Mouse (Mus musculus) right cerebral cortex, postnatal 14 days (tissue): ENCODE data around the gene Poldip2.
"Not testable (repeated sequence)": the region's sequence is repeated elsewhere in the genome, so short reads cannot be mapped to it uniquely, and the experiment has no call there.

Source experiments
- DNase-seq: peaks from one replicate; pipeline ENCODE4 v3.0.0; 2022

The Poldip2 gene

DNA sequence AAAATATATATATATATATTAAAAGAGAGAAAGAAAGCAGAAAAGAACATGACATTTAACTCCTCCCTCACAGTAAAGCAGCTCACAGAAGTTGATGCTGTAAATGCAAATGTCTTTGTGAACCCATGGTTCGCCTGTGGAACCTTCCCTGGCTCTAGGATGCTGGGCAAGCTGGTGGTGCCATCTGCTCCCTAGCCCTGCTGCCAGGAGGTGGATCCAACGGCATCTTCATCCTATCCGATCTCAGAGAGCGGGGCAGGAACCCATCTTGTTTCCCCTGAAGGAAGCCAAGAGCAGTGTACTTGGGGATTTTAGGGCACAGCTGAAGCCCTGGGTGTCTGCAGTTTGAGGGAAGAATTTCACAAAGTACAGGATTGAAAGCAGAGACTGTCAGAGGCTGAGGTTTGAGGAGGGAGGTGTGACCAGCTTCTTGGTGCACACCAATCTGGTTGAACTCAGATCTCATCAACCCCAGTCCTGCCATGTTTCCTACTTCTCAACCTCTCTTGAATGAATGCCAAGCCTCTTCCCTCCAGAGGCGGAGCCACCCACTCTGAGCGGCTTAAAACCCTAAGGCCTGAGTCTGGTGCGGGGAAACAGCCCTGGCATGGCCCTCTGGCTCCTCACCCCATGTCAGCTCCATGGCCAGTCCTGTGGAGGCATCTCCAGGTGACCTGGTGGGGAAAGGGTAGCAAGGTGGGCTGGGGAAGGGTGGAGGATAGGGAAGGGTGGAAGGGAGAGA is 8.9 kb upstream of the Poldip2 start, which contains the start of gene Sebox:
Gene Sebox (plus strand): TSS at position 539 of the 742 bp plus-strand sequence.
- DNase-seq, result no peak

DNA sequence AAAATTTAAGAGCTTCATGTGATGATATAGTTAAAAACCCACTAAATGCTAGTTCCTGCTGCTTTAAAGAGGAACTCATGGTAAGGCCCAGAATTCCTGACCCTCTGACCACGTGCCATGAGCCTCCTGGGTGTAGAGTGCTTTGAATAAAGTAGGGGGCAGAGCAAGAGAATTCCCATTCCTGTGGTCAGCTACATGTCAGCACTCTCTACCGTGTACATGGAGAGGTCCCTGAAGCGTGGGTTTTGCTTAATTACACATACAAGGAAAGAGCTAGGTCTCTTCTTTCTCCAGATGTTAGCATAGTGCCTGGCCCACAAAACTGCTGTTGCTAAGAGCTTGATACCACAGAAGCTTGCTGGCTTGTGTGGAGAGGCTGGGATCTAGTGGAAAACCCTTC is 6.6 kb upstream of the Poldip2 start:
- DNase-seq, result no peak

DNA sequence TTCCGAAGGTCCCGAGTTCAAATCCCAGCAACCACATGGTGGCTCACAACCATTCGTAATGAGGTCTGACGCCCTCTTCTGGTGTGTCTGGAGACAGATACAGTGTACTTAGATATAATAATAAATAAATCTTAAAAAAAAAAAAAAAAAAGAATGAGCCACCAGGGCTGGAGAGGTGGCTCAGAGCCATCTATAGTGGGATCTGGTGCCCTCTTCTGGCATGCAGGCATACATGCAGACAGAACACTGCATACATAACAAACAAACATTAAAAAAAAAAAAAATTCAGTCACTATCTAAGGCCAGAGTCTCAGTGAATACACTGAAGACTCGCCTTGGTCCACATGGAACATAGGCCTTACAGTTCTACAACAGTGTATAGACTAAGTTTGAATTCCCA is 2.8 kb upstream of the Poldip2 start:
- DNase-seq, result no peak

DNA sequence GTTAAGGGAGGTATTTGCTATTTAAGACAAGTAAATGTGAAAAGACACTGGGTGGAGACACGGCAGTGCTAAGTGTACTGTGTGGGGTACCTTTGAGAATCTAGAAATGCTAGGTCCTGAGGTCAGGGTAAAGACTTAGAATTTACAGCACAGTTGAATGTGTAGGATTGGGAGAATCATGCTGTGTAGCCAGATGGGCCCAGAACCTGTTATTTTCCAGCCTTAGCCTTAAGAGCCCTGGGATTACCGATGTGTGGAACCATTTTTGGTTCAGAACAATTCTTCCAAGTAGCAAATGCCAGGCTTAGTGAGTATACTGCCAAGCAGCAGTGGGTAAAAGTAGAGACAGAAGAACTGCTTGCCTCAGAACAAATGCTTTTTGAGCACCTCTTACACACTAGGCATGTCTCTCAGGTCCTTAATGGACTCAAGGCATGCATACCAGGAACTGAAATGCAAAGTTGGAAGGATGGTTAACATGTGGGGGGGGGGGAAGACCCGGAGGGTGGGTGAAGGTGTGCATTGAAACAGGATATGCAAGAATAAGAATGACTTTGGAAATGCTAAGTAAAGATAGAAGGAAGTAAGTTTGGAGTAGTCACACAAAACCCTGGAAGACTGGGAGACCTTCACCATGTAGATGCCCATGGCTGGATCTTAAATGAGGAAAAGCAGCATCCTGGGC is 1.3 kb downstream of the Poldip2 start:
- no peak for DNase-seq

DNA sequence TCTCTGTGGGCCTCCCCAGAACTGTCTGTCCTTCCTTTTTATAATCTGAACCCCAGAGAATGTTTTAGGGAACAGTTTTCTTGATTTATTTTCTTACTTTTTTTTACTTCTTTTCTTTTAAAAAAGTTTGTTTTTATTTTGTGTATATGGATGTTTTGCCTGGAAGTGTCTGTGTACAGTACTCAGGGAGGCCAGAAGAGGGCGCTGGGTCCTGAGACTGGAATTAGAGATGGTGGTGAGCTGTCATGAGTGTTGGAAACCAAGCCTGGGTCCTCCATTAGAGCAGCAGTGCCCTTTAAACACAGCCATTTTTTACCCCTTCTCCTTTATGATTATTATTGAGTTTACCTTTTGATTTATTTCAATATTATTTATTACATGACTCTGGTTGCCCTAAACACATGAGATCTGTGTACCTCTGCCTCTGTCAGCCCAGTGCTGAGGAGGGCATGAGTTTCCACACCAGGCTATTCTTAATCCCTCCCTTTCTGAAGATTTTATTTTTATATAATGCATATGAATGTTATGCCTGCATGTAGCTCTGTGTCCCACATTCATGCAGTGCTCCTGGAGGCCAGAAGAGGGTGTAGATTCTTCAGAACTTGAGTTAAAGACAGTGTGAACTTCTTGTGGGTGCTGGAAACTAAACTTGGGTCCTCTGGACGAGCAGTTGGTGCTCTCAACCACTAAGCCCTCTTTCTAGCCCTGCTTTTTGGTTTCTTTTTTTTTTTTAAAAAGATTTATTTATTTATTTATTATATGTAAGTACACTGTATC is 3.7 kb downstream of the Poldip2 start:
- DNase-seq, result no peak

DNA sequence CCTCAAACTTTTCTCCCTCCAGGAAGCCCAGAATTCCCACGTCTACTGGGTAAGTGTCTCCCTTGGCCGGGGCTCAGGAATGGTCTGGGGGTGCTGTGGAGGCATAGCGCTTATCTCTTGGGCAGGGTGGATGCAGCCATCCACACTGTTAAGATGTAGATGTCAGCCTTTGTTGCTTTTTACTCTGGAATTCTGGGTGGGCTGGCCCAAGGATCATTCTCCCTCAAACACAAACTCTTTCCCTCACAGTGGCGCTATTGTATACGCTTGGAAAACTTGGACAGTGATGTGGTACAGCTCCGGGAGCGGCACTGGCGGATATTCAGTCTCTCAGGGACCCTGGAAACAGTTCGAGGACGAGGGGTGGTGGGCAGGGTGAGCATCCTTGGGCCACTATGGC is 6.9 kb downstream of the Poldip2 start:
- DNase-seq, result no peak

DNA sequence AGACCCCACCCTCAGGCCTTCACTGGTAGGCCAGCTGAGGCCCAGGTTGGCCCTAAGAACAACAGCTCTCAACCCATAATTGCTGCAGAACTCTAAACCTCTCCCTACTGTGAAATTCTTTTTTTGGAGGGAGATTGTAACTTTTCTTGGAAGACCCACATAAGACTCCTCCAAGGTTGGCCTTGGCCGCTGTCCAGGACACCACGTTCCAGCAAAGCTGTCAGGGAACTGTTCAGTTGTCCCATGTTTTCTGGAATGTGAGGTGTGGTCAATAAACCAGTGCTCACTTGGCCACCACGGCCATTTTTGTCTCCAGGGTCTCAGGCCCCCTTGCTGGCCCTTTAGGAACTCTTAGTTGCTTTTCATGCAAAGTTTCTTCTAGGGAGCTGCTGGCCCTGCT is 9.9 kb downstream of the Poldip2 start:
- no peak for DNase-seq

DNA sequence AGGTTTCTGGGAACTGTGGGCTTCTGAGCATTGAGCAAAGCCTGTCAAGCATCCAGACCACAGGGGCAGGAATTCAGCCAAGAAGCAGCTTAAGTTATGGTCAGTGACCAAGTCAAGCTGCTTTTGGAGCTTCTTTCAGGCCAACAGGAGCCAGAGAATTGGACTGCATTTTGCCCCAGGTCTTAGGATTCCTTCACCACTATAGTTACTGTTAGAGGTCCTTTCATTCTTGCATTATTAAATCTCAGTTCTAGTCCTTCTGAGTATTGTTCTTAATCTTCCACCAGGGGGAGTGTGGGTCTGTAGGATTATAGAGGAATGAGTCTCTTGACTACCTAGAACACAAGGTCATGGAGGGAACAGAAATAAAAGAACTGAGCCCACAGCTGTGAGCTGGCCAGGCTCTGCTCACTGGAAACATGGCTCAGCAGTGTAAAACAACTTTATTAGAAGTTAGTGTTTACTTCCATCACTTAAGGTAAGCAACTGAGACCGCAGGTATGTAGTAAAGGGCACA is 10.5 kb downstream of the Poldip2 start:
- no peak for DNase-seq

DNA sequence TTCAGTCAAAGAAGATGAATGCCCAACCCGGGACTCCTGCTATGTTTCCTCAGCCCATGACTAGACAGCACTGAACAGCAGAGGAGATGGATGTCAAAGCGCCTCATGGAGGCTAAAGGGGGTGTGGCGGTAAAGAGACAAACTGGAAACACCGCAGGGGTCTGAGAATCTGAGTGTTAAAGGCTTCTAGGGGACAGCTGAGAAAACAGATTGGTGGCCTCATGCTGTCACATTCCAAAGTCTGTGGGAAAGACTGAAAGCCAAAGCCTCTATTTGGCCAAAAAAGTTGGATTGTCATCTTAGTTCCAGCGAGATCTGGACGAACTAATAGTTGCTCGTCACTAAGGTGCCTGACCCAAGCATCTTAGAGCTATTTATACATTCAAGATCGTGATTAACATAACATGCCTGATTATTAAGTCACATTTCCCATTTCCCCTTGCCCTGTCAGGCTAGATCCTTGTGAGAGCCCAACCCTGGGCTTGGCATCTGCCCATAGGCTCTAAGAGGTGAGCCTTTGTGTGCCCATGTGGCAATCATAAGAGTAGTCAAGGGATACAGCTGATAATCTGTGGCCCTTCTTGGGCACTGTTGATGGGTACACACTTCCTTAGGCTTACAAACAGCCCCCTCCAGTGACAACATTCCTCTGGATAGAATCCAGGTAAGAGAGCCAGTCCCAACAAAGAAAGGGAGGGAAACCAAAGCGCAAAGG is 11.4 kb downstream of the Poldip2 start:
- DNase-seq, result no peak

DNA sequence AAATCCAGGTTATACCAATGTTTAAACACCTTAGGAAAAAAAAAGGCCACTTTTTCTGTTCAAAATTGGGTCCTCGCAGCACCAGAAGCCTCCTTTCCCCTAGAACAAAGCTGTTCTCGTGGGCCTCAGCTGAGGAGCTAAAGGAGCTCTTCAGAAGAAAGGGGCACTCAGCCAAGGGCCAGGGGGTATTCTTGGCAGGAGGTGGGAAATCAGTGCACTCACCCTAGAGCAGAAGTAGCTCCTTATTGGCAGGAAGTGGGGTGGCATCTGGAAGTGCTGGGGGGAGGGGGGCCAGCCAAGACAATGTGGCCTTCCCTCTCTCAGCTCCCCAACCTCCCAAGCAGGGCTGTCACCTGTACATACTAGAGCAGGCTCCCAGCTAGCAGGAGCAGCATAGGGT is 12.8 kb downstream of the Poldip2 start:
- no peak for DNase-seq

DNA sequence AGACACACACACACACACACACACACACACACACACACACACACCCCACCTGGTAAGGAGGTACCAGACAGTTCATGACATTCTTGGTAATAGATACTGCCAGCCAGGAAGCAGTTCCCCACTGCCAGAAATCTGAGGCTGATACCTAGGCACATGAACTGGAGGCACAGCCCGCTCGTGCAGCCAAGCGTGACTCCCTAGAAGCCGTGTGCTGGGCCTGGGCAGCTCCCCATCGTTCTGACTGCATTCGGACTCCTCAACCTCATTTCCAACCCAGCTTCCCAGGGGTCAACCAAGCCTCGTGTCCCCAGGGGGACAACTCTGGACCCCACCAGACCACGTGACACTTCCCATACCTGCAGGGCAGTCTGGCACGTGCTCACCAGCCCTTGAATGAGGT is 16.7 kb downstream of the Poldip2 start:
- DNase-seq, result no peak

DNA sequence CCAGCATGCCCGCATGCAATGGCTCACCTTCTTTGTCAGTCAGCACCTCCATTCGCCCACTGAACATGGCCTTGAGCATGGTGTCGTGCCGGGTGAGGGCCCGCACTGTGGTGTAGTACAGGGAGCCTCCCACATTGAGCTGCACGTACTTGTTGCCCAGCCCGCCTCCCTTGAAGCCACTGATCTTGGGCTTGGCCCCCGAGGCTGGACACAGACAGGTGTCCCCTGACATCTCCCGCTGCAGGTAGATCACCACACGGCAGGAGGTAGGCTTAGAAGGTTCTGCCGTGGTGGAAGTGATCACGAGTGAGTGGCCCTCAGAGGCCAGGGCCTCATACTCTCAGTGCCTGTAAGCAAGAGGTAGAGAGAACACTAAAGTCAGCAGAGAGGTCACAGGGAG is 18.0 kb downstream of the Poldip2 start:
- no peak for DNase-seq

DNA sequence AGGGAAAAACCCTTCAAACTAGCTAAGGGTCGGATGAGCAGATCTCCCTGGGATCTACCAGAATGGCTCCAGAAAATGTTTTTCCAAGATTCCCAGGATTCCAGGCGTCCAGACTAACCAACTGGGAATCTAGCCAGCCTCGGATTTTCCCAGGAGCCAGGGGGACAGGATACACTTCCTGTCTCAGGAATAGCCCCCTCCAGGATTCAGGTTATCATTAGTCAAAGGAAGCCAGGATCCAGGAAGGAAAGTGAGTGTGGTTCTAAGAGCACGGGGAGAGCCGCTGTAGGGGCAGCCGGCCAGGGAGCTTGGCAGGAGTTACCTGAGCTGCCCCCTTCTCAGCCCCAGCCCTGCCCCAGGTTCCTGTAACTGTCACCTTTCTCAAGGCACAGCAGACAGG is 19.1 kb downstream of the Poldip2 start:
- no peak for DNase-seq

DNA sequence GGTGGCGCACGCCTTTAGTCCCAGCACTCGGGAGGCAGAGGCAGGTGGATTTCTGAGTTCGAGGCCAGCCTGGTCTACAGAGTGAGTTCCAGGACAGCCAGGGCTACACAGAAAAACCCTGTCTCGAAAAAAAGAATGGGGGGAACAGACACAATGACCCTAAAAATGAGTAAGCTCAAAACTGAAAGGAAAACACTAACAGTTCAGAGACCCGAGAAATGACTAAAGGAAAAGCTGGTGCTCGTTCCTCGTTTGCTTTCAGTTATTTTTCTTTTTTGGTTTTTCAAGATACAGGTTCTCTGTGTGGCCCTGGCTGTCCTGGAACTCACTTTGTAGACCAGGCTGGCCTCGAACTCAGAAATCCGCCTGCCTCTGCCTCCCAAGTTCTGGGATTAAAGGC is 19.5 kb downstream of the Poldip2 start:
- not testable (repeated sequence) for DNase-seq

DNA sequence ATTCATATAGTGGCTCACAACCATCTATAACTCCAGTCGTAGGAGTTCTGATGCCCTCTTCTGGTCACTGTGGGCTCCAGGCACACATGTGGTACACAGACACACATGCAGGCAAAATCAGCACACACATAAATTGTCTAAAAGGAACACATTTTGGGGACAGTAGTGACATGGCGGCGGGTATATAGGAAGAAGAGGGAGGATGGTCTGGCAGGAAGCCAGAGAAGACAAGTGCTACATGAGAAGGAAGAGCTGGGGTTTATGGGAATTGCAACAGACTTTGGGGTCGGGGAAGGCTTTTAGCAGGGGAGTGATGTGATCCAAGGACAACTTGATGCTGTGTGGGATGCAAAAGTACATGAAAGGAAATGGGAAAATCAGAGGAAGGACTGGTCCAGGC is 22.5 kb downstream of the Poldip2 start:
- no peak for DNase-seq

DNA sequence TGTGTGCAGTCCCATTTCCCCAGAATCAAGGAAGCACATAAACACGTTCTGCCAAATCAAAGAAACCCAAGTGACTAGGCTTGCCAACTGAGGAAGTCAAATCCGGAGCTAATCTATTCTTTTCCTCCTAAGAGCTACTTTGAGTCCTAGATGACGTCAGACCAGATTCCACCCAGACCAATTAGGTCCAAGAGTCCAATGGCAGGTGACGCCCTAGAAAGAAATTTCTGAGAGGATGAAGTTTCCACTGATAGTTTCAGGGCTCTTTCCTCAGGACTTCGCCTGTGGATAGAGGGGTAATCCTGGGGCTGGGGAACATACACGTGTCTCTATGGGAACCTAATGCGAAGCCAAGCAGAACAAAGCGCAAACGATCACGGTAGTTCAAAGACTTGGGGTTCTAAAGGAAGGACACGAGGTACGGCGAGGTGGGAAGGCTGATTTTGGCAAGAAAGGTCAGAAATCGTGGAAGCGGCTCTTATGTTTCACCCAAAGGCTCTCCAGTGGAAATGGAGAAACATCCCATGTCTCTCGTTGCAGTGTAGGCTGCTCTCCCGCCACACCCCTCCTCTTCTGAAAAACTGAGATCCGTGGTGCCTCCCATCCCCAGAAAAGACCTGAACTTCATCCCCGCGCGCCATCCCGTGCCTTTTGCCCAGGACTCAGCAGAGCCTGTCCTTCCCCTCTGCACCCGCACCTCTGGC is 23.5 kb downstream of the Poldip2 start:
- DNase-seq, result no peak

DNA sequence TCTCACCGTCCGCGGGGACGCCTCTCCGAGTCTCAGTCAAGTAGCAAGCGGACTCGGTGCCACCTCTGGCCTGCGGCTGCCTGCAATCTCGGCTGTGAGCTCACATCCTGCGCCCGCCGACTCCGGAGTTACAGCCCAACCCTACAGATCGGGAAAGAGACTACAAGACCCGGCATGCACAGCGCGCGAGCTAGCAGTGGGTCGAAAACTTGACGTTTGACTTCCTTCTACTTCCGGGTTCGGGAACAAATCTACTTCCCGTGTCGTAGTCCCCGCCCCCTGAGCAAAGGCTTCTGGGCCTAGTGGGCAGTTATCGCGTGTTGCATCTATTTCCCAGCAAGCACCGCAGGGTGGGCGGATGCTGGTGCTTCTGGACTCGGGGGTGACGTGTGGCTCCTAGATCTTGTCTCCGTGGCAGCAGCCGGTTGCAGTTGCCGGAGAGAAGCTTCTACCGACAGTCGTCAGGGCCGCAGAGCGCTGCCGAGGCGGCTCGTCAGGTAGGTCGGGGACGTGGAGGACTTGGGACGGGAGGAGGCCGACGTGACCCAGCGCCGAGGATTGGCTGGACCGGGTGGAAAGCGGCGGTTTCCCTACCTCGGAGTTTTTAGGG is 24.2 kb downstream of the Poldip2 start, which contains the start of the genes Tnfaip1 and Ift20:
Gene Tnfaip1 (minus strand): TSS at position 253 of the 610 bp plus-strand sequence.
Gene Ift20 (plus strand): TSS at position 282 of the 610 bp plus-strand sequence.
- peak; percentile 96 for DNase-seq

DNA sequence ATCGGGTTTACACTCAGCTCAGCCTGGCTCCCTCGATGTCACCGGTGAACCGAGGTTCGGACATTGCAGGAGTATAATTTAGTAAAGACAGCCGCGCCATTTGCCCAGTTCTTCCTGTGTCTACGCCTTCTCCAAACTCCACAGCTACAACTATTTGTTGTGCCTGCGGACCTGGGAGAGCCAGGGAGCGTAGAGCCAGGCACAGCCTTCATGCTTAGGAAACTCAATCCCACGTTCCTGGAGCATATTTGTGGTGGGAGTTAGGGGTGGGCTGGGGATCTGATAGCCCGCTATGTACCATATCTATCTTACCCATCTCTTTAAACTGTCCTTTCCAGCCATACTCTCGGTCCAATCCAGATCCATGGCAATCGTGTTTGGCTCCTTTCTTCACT is 24.7 kb downstream of the Poldip2 start:
- DNase-seq, result no peak

DNA sequence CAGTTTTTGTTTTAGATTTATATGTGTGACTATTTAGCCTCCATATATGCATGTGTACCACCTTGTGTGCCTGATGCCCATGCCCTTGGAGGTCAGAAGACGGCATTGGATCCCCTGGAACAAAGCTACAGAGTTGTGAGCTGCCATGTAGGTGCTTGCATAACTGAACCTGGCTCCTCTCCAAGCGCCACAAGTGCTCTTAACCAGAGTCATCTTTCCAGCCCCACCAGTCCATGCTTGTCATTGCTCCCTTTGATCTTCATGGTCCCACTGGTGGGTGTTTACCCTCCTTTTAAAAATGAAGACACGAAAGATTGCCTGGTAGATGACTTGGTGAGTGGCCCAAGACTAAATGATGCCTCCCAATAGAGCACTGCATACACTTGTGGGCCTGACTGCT is 28.4 kb downstream of the Poldip2 start:
- no peak for DNase-seq

DNA sequence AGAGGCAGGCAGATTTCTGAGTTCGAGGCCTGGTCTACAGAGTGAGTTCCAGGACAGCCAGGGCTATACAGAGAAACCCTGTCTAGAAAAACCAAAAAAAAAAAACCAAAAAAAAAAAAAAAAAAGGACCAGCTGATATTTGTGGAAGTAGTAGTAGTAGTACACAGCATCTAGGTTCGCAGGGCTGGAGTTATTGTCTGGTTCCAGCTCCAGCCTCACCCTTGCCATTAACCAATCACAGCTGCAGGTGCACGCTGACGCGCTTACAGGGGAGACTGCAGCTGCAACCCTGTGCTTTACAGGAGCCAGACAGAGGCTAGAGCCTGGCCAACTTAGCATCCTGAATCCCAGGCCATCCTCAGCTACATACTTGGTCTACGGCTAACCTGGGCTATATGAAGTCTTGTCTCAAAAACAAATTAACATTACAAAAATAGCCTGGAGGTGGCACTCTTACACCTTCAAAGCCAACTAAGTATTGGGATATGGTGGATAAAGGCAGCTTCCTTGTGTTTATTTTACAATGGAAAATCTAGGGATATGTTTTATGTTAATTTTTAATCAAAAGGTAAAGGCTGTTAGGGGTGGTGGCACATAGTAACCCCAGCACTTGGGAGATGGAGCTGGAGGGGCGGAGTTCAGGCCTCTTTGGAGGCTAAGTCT is 32.6 kb downstream of the Poldip2 start:
- DNase-seq, result no peak

DNA sequence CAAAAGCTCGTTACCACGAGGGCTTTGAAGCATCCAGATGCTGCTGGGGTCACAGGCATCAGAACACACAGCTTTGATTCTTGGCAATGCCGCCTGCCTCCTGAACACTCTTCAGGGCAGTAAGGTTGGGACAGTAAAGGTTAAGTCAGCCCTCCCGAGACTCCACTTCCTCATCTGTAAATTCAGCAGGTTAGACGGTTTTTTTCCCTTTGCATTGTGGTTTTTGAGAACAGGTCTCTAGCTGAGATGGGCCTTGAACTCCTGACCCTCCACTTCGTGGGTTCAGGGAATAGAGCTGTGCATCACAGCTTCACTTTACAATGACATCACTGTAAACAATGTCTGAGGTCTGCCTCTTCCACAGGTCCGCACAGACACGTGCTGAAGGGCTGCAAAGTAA is 33.2 kb downstream of the Poldip2 start:
- no peak for DNase-seq
